Mouse (Mus musculus): ENCODE measurements around the gene Rhbdd3.
A peak's percentile ranks its signal among the peaks of the same experiment; 100 is the strongest.

The Rhbdd3 gene

DNA sequence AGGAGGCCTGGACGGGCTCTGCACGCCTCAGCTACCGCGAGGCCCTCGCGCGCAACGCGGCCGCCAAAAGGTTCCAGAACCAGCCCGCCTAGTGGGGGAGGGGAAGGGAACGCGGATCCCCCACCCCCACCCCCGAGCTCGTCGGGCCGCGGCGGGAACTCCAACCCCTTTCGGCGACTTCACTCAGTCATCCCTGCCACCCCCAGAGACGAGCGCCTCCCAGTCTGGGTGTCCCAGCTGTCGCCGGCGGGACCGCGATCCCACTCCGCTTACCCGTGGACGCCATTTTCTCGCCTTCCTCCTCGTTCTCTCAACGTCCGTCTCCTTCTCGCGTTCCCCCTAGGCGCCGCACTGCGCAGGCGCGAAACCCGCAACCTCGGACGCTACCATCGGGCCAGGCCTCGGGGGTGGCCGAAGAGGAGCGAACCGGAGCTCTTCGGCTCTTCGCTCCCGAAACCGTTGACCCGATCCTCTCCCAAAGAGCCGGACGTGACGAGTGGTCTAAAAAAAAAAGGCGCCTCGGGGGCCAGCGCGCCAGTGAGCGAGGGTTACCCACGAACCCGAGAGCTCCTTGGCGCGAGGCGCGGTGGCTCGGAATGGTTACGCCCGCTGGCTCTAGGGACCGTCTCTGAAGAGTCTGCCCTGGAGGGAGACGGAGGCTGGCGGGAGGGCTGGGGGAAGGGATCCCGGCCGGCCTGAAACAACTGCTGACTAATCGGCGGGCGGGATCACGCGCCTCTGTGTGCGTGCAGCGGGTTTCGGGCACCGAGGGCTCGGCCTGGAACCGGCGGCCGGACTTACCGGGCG is at the start of gene Rhbdd3, which contains the start of gene Ewsr1:
TSS of gene Rhbdd3 (plus strand) at position 191 of the 807 bp plus-strand sequence.
TSS of gene Ewsr1 (minus strand) at position 531 of the 807 bp plus-strand sequence.
- DNase-seq (ENCODE audit: low spot score), result peak; percentile 96

DNA sequence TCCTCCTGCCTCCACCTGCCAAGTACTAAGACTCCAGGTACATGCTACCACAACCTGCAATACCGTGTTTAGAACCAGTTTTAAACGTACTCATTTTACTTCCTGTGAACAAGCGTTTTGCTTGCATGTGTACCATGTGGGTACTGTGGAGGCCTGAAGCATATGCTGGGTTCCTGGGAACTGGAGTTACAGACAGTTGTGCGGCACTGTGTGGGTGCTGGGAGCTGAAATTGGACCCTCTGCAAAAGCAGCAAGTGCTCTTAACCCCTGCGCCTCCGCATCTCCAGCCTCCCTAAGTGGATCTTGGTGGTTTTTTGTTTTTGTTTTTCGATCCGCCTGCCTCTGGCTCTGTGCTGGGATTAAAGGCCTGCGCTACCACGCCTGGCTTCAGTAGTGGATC is 47.1 kb upstream of the Rhbdd3 start:
- no peak for DNase-seq (ENCODE audit: low spot score)

- no peak for DNase-seq (ENCODE audit: low spot score)
Measured at GRCm38 (mm10) chr11:5052200-5052854, 46.4 kb upstream of the Rhbdd3 start.

GRCm38 (mm10) chr11:5054151-5054550 is 44.6 kb upstream of the Rhbdd3 start:
- no peak for DNase-seq (ENCODE audit: low spot score)

DNA sequence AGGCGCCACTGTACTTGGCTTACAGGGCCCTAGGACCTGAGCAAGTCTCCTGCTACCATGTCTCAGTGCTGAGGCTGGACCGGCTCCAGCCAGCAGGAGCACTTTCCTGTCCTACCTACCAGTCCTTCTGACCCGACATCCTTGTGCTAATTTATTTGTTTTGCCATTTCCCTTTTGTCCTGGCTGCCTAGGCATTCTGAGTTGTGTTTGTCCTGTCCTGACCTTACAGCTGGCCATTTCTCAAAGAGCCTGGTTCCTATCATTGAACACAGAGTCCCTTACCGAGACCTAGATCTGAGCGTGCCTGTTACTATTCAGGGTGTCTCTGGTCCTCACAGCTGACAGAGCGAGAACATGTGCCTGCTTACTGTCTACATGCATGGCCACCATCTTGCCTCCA is 43.9 kb upstream of the Rhbdd3 start:
- DNase-seq (ENCODE audit: low spot score), result no peak

DNA sequence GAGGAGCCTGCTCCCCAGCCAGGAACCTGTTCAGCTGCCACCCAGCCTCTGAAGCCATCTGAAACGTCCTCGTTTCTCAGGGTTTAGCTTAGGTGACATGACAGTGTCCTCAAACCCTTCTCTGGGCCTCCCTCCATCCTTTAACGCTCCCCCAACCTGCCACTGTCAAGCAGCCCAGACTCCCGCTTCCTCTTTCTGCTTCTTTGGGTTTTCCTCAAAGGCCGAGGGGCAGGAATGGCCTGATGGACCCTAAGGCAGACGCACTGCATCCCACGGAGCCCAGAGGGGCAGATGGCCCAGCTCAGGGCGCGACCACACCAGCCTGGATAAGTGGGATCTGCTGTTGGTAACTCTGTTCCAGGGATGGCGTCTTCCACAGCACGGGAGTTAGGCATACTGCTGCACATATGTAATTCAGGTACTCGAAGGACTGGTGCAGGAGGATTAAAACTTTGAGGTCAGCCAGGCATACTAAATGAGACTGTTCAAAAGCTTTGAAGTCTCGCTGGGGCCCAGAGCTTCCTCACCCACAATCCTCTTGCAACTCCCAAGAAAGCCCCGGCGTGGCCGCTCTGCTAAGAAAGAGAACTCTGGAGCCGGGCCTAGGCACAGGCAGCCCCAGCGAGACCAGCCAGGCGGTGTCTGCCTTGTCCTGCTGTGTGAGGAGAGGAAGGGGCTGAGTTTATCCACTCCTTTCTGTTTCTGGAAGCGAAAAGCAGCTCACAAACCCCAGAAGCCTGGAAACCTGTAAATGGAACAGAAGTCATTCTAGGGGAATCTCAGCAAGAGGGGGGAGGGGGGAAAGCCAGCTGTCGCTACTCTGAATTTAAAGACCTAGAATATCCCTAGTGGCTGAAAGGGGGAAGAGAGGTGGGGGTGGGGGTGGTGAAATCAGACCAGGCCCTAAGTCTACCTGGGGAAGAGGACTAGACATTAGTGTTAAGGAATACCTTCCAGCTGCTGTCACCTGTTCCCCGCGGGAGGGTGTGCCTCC is 42.5 kb upstream of the Rhbdd3 start:
- peak; percentile 56 for DNase-seq (ENCODE audit: low spot score)

DNA sequence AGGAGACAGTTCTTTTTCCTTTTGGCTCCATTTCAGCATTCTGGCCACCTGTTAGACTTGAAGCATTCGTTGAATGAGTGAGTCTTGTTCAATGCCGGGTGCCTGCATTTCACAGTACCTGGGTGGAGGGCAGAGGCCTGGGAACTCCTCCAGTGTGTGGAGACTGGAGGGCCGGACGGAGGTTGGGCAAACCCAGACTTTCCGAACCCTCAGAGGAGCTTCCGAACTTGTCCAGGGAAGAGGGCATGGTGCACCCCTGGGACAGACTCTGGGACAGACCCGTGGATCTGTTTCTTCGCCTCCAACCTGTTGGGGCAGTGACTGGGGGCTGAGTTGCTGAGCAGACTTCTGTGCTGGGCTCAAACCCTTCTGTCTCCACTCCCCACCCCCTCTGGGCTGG is 41.7 kb upstream of the Rhbdd3 start:
- no peak for DNase-seq (ENCODE audit: low spot score)

- no peak for DNase-seq (ENCODE audit: low spot score)
Measured at GRCm38 (mm10) chr11:5057541-5057855, 41.2 kb upstream of the Rhbdd3 start.

DNA sequence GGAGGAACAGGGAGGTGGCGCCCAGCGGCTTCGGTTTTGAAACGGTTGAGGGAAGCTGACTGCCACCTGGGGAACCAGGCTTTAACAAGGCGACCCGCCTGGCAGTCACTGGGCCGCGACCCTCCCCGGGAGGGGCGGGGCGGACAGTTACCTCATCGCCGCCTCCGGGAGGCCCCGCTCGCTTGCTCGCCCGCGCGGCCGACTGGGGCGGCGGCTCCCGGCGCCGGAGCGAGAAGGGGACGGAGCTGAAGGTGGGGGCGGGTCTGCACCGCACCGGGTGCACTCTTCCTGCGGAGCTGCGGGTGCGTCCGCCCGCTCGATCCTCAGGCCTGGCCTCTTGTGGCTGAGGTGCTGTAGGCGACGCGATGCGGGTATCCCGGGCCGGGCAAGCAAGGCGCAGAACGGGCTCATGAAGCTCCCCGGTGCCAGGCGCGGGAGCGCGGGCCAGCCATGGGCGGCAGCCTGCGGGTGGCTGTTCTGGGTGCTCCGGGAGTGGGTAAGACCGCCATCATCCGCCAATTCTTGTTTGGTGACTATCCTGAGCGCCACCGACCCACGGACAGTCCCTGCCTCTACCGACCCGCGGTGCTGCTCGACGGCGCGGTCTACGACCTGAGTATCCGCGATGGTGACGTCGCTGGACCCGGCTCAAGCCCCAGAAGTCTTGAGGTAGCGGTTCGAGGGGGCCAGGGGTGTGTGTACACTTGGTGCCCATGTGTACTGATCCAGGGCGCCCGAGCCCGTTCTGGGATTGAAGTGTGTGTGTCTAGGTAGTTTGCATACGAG is 40.7 kb upstream of the Rhbdd3 start, which contains the start of gene Rasl10a:
TSS of gene Rasl10a (plus strand) at position 273 of the 786 bp plus-strand sequence.
- peak; percentile 52 for DNase-seq (ENCODE audit: low spot score)

GRCm38 (mm10) chr11:5058783-5059182 is 39.9 kb upstream of the Rhbdd3 start:
- no peak for DNase-seq (ENCODE audit: low spot score)

DNA sequence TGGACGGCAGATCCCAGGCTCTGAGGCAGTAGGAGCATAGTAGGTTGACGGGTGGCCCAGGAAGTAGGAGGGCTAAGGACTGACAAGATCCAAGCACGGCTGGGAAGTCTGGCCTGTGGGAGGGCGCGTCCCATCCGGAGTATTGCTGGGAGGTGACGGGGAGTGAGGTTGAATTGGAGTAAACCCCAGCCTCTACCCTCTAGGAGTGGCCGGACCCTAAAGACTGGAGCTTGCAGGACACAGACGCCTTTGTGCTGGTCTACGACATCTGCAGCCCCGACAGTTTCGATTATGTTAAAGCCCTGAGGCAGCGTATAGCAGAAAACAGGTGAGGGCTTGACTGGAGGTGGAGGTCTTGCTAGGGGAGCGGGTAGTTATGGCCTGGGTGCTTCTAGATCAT is 39.5 kb upstream of the Rhbdd3 start:
- DNase-seq (ENCODE audit: low spot score), result no peak

DNA sequence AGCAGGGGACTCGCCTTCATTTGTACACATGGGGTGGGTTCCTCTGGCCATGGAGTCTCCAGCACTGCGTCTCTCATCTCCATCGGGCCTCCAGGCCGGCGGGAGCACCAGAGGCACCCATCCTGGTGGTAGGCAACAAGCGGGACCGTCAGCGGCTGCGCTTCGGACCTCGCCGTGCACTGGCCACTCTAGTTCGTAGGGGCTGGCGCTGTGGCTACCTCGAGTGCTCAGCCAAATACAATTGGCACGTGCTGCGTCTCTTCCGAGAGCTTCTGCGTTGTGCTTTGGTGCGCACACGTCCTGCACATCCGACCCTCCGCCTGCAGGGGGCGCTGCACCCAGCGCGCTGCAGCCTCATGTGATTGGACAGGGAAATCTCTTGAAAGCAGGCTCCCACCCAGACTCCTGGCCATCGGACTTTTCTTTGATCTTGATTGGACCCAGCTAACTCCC is 39.0 kb upstream of the Rhbdd3 start:
- peak; percentile 74 for DNase-seq (ENCODE audit: low spot score)

- peak; percentile 52 for DNase-seq (ENCODE audit: low spot score)
Measured at GRCm38 (mm10) chr11:5060756-5061412, 37.8 kb upstream of the Rhbdd3 start.

GRCm38 (mm10) chr11:5061413-5062139 is 37.1 kb upstream of the Rhbdd3 start:
- DNase-seq (ENCODE audit: low spot score), result peak; percentile 77

DNA sequence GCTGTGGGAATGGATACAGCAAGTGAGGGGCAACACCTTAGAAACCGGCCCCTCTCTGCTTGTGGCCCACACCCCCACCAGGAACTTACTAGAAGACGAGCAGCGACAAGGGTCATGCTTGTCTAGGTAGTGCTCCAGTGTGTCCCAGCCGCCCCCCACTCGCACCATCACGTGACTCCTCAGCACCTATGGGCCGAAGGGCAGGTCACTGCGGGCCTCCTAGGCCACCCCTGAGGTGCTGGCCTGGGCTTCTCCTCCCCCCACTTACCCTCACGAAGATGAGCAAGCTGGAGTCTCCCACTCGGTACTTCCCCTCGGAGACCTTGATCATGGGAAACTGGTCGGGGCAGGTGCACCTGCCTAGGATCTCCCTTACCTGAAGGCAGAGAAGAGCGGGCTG is 36.4 kb upstream of the Rhbdd3 start:
- DNase-seq (ENCODE audit: low spot score), result no peak

- DNase-seq (ENCODE audit: low spot score), result no peak
Measured at GRCm38 (mm10) chr11:5062860-5063505, 35.7 kb upstream of the Rhbdd3 start.

DNA sequence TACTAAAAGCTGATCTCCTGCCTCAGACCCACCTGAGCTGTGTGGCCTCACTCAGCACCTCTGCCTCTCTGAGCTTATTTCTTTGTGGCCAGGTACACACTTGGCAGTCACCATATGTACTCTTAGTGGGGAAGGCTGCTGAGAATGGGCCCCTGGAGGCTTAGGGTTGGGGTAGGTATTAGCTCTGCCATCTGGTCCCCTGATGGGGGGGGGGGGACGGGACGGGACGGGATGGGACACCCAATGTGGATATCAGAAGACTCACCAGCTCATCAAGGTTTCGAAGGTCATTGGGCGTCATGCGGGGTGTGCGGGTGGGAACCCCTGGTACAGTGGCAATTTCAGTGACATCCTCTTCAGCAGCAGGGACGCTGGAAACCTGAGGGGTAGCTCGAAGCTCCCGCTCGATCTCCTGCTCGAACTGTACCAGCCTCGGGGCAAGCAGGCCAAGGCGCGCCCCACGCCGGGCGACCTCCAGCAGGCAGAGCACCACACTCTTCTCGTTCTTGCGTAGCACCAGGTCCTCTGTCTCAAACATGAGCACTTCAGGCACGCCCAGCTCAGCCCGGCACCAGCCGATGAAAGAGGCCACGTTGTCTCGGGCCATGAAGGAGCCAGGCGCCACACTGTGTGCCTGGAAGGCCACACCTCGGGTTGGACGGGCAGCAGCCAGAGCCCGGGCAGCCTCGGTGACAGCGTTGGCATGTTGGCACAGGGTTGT is 35.0 kb upstream of the Rhbdd3 start:
- no peak for DNase-seq (ENCODE audit: low spot score)

- no peak for DNase-seq (ENCODE audit: low spot score)
Measured at GRCm38 (mm10) chr11:5064282-5065055, 34.3 kb upstream of the Rhbdd3 start.

Measured in retina, embryonic 14.5 days (tissue).